Comparison of ENCODE assay signal across 8 mouse cellular contexts in the genomic region with DNA sequence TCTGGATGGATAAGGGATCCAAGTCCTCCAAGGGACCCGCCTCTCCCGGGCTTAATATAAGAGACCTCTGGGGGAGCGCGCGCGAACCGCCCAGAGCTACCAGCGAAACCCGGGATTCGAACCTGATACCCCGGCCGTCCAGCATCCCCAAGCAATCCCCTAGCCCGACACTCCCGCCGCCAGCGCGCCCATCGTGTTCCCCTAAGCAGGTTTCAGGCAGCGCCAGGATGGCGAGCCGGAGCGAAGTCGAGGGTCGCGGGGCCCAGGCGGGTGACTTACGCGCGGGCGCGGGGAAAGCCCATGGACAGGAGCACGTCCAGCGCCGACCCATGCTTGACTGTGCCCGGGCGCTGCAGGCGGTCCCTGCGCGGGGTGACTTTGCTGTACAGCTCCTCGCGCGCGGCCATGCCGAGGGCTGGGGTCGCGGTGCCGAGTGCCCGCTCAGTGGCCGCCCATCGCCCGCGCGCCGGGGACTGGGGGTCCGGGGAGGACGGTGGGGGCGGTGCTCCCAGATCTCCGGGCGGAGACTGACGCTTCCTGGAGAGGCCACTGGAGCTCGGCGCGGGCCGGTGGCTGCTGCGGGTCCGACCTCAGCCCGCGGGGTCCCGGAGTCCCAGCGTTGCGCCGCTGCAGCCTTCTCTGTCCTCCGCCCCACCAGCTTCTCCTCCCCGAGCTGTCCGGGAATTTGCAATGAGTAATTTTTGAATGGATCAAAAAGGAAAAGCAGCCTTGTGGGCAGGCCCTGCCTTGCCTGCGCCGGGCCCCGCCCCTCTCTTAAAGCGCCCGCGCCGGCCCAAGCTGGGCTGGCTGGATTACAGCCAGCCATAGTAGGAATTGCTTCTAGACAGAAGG. TPM values are rescaled to one million over a fixed set of nuclear protein-coding genes. Genes with fewer than 3 reads are reported as not detected.
DNase-seq lines count a peak whose midpoint lies in the region; ATAC-seq and TF ChIP-seq lines count a peak whose summit lies in the region.

No protein-coding gene starts in this region.

- H3K27me3 ChIP-seq in hindbrain, embryonic 15.5 days: no peaks in the 10 kb centered on the region

- H3K4me1 ChIP-seq in hindbrain, embryonic 15.5 days (replicated peaks): peaks cover 33% of the 10 kb centered on the region

- ATAC-seq in hindbrain, embryonic 15.5 days (ENCODE audit: low FRiP score, low read depth): peak; percentile 91

- intact Hi-C loops in left cerebral cortex, adult 2 months (cut with DNase I): loop anchor here (5.0 kb wide), 1 partner anchor 105 kb away; no protein-coding TSS in a partner anchor

- H3K36me3 ChIP-seq in hindbrain, embryonic 15.5 days: no peaks in the 10 kb centered on the region

- H3K27ac ChIP-seq in hindbrain, embryonic 15.5 days (replicated peaks): peak overlapping the region; percentile 90
- H3K27ac ChIP-seq in left cerebral cortex, adult 2 months: peak overlapping the region; percentile 88

- peak overlapping the region; percentile 72 for H3K4me2 ChIP-seq in hindbrain, embryonic 15.5 days

- TF ChIP-seq CTCF in left cerebral cortex, adult 2 months (IDR thresholded peaks at IDR 0.05): peak; percentile 9; the same call in 1 of the 2 replicates

- peak overlapping the region; percentile 61 for H3K4me3 ChIP-seq in hindbrain, embryonic 15.5 days
- peak overlapping the region; percentile 59 for H3K4me3 ChIP-seq in left cerebral cortex, adult 2 months

- peak; percentile 47 for DNase-seq in T-cell, adult 2 months (ENCODE audit: low spot score)
- peak; percentile 48 to 76 for DNase-seq in cerebellum, postnatal 4 days (ENCODE audit: low spot score in 2 of 2)
- DNase-seq in gastrocnemius, adult 18-20 months (ENCODE audit: low spot score): peak; percentile 72
- peak; percentile 69 to 78 for DNase-seq in left cerebral cortex, adult 2 months (ENCODE audit: extremely low spot score in 1 of 2, low spot score in 2 of 2)
- peak; percentile 79 to 85 for DNase-seq in lung, postnatal 4 days
- DNase-seq in right cerebral cortex, adult 18-20 months: peak; percentile 83
- peak; percentile 72 for DNase-seq in urinary bladder, postnatal 14 days (ENCODE audit: low spot score)

- H3K9ac ChIP-seq in hindbrain, embryonic 15.5 days: peak overlapping the region; percentile 91

- under 1% methylated on average over 82 of the region's 82 CpGs for WGBS in hindbrain, embryonic 15.5 days

- no peaks in the 10 kb centered on the region for H3K9me3 ChIP-seq in hindbrain, embryonic 15.5 days

RNA-seq across cellular contexts. Expression of gene Ubash3b, which starts 4.3 kb away (rescaled TPM):
- total RNA-seq in gastrocnemius, adult 18-20 months (2021): under 1 TPM; 0.25 to 0.69 TPM
- polyA plus RNA-seq in hindbrain, embryonic 15.5 days (2015; fragmentation: Nextera tagmentation; extraction: Ambion mirVana): 24.6 and 27.3 TPM in 2 replicates
- total RNA-seq in left cerebral cortex, adult 2 months (2021): 10 to 100 TPM; 23.5 to 26.7 TPM

Comparison
In these comparisons a context has a peak if more than half of its experiments do, and no peak if none do; other contexts are left out.
1. Peak in every context shown above with its lines: DNase-seq, ATAC-seq, H3K4me3 ChIP-seq and H3K27ac ChIP-seq.
2. RNA of gene Ubash3b, which starts 4.3 kb away (total RNA-seq): 23.5 to 26.7 TPM in left cerebral cortex, adult 2 months; 0.25 to 0.69 TPM in gastrocnemius, adult 18-20 months; every median in the first group is over 10 times any median in the second.